Mouse (Mus musculus) intestine, embryonic 14.5 days (tissue): ENCODE data around the gene Eif2s1. TPM values are rescaled to one million over a fixed set of nuclear protein-coding genes. Genes with fewer than 3 reads are reported as not detected.

ENCODE experiments used
- polyA plus RNA-seq: library from polyadenylated mRNA; unstranded; fragments of >200 nt; fragmentation: Nextera tagmentation; extraction: Ambion mirVana; gene quantifications from 2 replicates; pipeline ENCODE4 v1.2.1, GENCODE M21; 2014

The Eif2s1 gene
- polyA plus RNA-seq, 1 experiment from 2014 or later: 220 TPM

Other genes with a start within 250 kb of the Eif2s1 start
- gene Fam71d, start 170.3 kb upstream of the Eif2s1 start, polyA plus RNA-seq: 0.15 TPM in 1 of 2 replicates, not detected in the other
- gene Mpp5, start 112.9 kb upstream of the Eif2s1 start, polyA plus RNA-seq: 17.3 and 20.1 TPM in 2 replicates
- 52.8 and 65.6 TPM in 2 replicates for gene Atp6v1d, start 181 bp upstream of the Eif2s1 start, polyA plus RNA-seq
- gene Plek2, start 45.1 kb downstream of the Eif2s1 start, polyA plus RNA-seq: 13.6 and 16.2 TPM in 2 replicates
- gene Tmem229b, start 145.8 kb downstream of the Eif2s1 start, polyA plus RNA-seq: 5.7 and 6.7 TPM in 2 replicates
- 6.7 and 6.8 TPM in 2 replicates for gene Plekhh1, start 167.3 kb downstream of the Eif2s1 start, polyA plus RNA-seq
- gene Pigh, start 227.8 kb downstream of the Eif2s1 start, polyA plus RNA-seq: 27.3 and 33.5 TPM in 2 replicates